Mouse (Mus musculus) ovary, postnatal 14 days (tissue): Measurements from ENCODE around the gene Oprm1.

Source experiments
- DNase-seq: peaks from one replicate; pipeline ENCODE4 v3.0.0; 2022; ENCODE audit warnings: low spot score

The Oprm1 gene

GRCm38 (mm10) chr10:6895796-6896195, 137.5 kb downstream of the Oprm1 start:
- DNase-seq, result no peak

GRCm38 (mm10) chr10:6896659-6897303, 138.5 kb downstream of the Oprm1 start:
- DNase-seq, result no peak

- DNase-seq, result no peak
These were observed 141.8 kb downstream of the Oprm1 start for GRCm38 (mm10) chr10:6900126-6900525.

- no peak for DNase-seq
These were observed 143.6 kb downstream of the Oprm1 start for GRCm38 (mm10) chr10:6901819-6902393.

GRCm38 (mm10) chr10:6909763-6910162, 151.5 kb downstream of the Oprm1 start:
- DNase-seq, result no peak

- no peak for DNase-seq
These were observed 157.7 kb downstream of the Oprm1 start for GRCm38 (mm10) chr10:6915991-6916390.

GRCm38 (mm10) chr10:6916545-6917257, 158.4 kb downstream of the Oprm1 start:
- DNase-seq, result peak; percentile 4

GRCm38 (mm10) chr10:6926724-6927123, 168.4 kb downstream of the Oprm1 start:
- no peak for DNase-seq

GRCm38 (mm10) chr10:6927600-6928223, 169.4 kb downstream of the Oprm1 start:
- DNase-seq, result no peak

- DNase-seq, result no peak
These were observed 170.6 kb downstream of the Oprm1 start for GRCm38 (mm10) chr10:6928905-6929304.

- no peak for DNase-seq
These were observed 172.1 kb downstream of the Oprm1 start for GRCm38 (mm10) chr10:6930398-6930797.

- DNase-seq, result no peak
These were observed 172.6 kb downstream of the Oprm1 start for GRCm38 (mm10) chr10:6930889-6931288.

- DNase-seq, result no peak
These were observed 176.5 kb downstream of the Oprm1 start for GRCm38 (mm10) chr10:6934776-6935175.

GRCm38 (mm10) chr10:6936671-6937425, 178.5 kb downstream of the Oprm1 start:
- no peak for DNase-seq

- DNase-seq, result no peak
These were observed 194.8 kb downstream of the Oprm1 start for GRCm38 (mm10) chr10:6953115-6953514.

GRCm38 (mm10) chr10:6954533-6954932, 196.2 kb downstream of the Oprm1 start:
- DNase-seq, result no peak

GRCm38 (mm10) chr10:6956357-6956756, 198.1 kb downstream of the Oprm1 start:
- no peak for DNase-seq

GRCm38 (mm10) chr10:6958791-6959190, 200.5 kb downstream of the Oprm1 start:
- DNase-seq, result no peak

- DNase-seq, result no peak
These were observed 209.4 kb downstream of the Oprm1 start for GRCm38 (mm10) chr10:6967588-6968242.

- DNase-seq, result no peak
These were observed 210.0 kb downstream of the Oprm1 start for GRCm38 (mm10) chr10:6968334-6968733.

GRCm38 (mm10) chr10:6977843-6978242, 219.5 kb downstream of the Oprm1 start:
- DNase-seq, result no peak

- no peak for DNase-seq
These were observed 220.4 kb downstream of the Oprm1 start for GRCm38 (mm10) chr10:6978733-6979132.
